Mouse (Mus musculus) midbrain, embryonic 10.5 days (tissue): ENCODE results near the gene Dlx5. TPM values are rescaled to one million over a fixed set of nuclear protein-coding genes. Genes with fewer than 3 reads are reported as not detected.

Experiments
- DNase-seq: peaks from one replicate; pipeline ENCODE4 v3.0.0-alpha.2; 2017; ENCODE audit warnings: low spot score
- H3K27ac ChIP-seq: fragments of 300-500 bp; sonication (generic); replicated peaks from 2 replicates; pipeline ENCODE4 v1.5.1; 2016; ENCODE audit warnings: mild to moderate bottlenecking
- H3K27me3 ChIP-seq: fragments of 300-500 bp; sonication (generic); 2 replicates; pipeline ENCODE4 v1.6.1; 2016; ENCODE audit warnings: low read depth, mild to moderate bottlenecking; ENCODE audit not compliant: poor library complexity, severe bottlenecking
- H3K36me3 ChIP-seq: fragments of 300-500 bp; sonication (generic); 2 replicates; pipeline ENCODE4 v1.6.1; 2016; ENCODE audit warnings: mild to moderate bottlenecking, moderate library complexity
- H3K4me1 ChIP-seq: fragments of 300-500 bp; sonication (generic); 2 replicates; pipeline ENCODE4 v1.6.1; 2016
- H3K4me3 ChIP-seq: fragments of 300-500 bp; sonication (generic); 2 replicates; pipeline ENCODE4 v1.5.1; 2016; ENCODE audit warnings: mild to moderate bottlenecking, moderate library complexity
- H3K9me3 ChIP-seq: fragments of 300-500 bp; sonication (generic); replicated peaks from 2 replicates; pipeline ENCODE4 v1.6.1; 2016; ENCODE audit warnings: mild to moderate bottlenecking
- WGBS: fragments of 180-500 bp; shearing (Covaris S2); methylation state at CpG from one replicate; pipeline ENCODE4 v1.1.7; 2016; 5-methylcytosine and 5-hydroxymethylcytosine counted together
- polyA plus RNA-seq: library from polyadenylated mRNA; unstranded; fragments of >200 nt; fragmentation: Nextera tagmentation; extraction: Ambion mirVana; gene quantifications from 2 replicates; pipeline ENCODE4 v1.2.1, GENCODE M21; 2016

Dlx5 gene
- polyA plus RNA-seq, 1 experiment from 2014 or later: 4.5 TPM

- no peak for DNase-seq
- no peaks in the 10 kb centered on the region for H3K36me3 ChIP-seq
- no peaks in the 10 kb centered on the region for H3K9me3 ChIP-seq
- peak overlapping the region; percentile 54 for H3K4me3 ChIP-seq
- peaks cover 43% of the 10 kb centered on the region for H3K4me1 ChIP-seq
- H3K27me3 ChIP-seq: peaks cover 89% of the 10 kb centered on the region
- H3K27ac ChIP-seq: no peak overlapping the region
- WGBS: under 1% methylated on average over 30 of the region's 30 CpGs
Measured at GRCm38 (mm10) chr6:6881115-6881637, 709 bp downstream of the Dlx5 start.

GRCm38 (mm10) chr6:6880361-6881114 is 1.3 kb downstream of the Dlx5 start:
- H3K4me3 ChIP-seq: peak overlapping the region; percentile 54
- H3K4me1 ChIP-seq: peaks cover 43% of the 10 kb centered on the region
- WGBS: 1% methylated on average over 24 of the region's 24 CpGs
- H3K36me3 ChIP-seq: no peaks in the 10 kb centered on the region
- peaks cover 95% of the 10 kb centered on the region for H3K27me3 ChIP-seq
- DNase-seq: peak; percentile 49
- H3K9me3 ChIP-seq: no peaks in the 10 kb centered on the region
- no peak overlapping the region for H3K27ac ChIP-seq

- Histone ChIP-seq H3K4me3 (peak overlapping the region; percentile 26; the same call in 1 of the 2 replicates), H3K4me1 (peaks cover 43% of the 10 kb centered on the region), H3K36me3 (no peaks in the 10 kb centered on the region), H3K27ac (no peak overlapping the region), H3K9me3 (no peaks in the 10 kb centered on the region), H3K27me3 (peaks cover 100% of the 10 kb centered on the region)
- DNase-seq: peak; percentile 56
- 1% methylated on average over 44 of the region's 44 CpGs for WGBS
Measured at GRCm38 (mm10) chr6:6879371-6880325, 2.2 kb downstream of the Dlx5 start.

GRCm38 (mm10) chr6:6878841-6879291 is 3.0 kb downstream of the Dlx5 start:
- Histone ChIP-seq H3K4me1 (peaks cover 48% of the 10 kb centered on the region), H3K9me3 (no peaks in the 10 kb centered on the region), H3K4me3 (peak overlapping the region; percentile 26; the same call in 1 of the 2 replicates), H3K27me3 (peaks cover 100% of the 10 kb centered on the region), H3K27ac (no peak overlapping the region), H3K36me3 (no peaks in the 10 kb centered on the region)
- 0% methylated on average over 14 of the region's 14 CpGs for WGBS
- peak; percentile 65 for DNase-seq

GRCm38 (mm10) chr6:6877981-6878840 is 3.7 kb downstream of the Dlx5 start:
- peak; percentile 53 for DNase-seq
- no peaks in the 10 kb centered on the region for H3K9me3 ChIP-seq
- H3K4me3 ChIP-seq: 0 out of 2 replicates have a peak overlapping the region, but pooled peaks have one; percentile 26
- WGBS: 2% methylated on average over 34 of the region's 34 CpGs
- peaks cover 48% of the 10 kb centered on the region for H3K4me1 ChIP-seq
- H3K27ac ChIP-seq: no peak overlapping the region
- no peaks in the 10 kb centered on the region for H3K36me3 ChIP-seq
- H3K27me3 ChIP-seq: peaks cover 100% of the 10 kb centered on the region

GRCm38 (mm10) chr6:6877346-6877910 is 4.5 kb downstream of the Dlx5 start:
- Histone ChIP-seq H3K27me3 (peaks cover 100% of the 10 kb centered on the region), H3K27ac (no peak overlapping the region), H3K4me3 (no peak overlapping the region), H3K9me3 (no peaks in the 10 kb centered on the region), H3K4me1 (peaks cover 48% of the 10 kb centered on the region), H3K36me3 (no peaks in the 10 kb centered on the region)
- DNase-seq: no peak
- WGBS: 9% methylated on average over 5 of the region's 5 CpGs

- H3K9me3 ChIP-seq: no peaks in the 10 kb centered on the region
- peaks cover 100% of the 10 kb centered on the region for H3K27me3 ChIP-seq
- H3K27ac ChIP-seq: no peak overlapping the region
- H3K4me1 ChIP-seq: peaks cover 41% of the 10 kb centered on the region
- H3K4me3 ChIP-seq: no peak overlapping the region
- H3K36me3 ChIP-seq: no peaks in the 10 kb centered on the region
- peak; percentile 45 for DNase-seq
- 9% methylated on average over 7 of the region's 7 CpGs for WGBS
Measured at GRCm38 (mm10) chr6:6876731-6877130, 5.2 kb downstream of the Dlx5 start.

- Histone ChIP-seq H3K36me3 (no peaks in the 10 kb centered on the region), H3K4me3 (no peak overlapping the region), H3K27me3 (peaks cover 100% of the 10 kb centered on the region), H3K4me1 (peaks cover 36% of the 10 kb centered on the region), H3K9me3 (no peaks in the 10 kb centered on the region), H3K27ac (no peak overlapping the region)
- DNase-seq: peak; percentile 29
- 2% methylated on average over 2 of the region's 2 CpGs for WGBS
Measured at GRCm38 (mm10) chr6:6876231-6876630, 5.7 kb downstream of the Dlx5 start.

- H3K27ac ChIP-seq: no peak overlapping the region
- 2% methylated on average over 9 of the region's 9 CpGs for WGBS
- H3K4me3 ChIP-seq: no peak overlapping the region
Measured at GRCm38 (mm10) chr6:6875676-6876075, 6.2 kb downstream of the Dlx5 start.

GRCm38 (mm10) chr6:6875136-6875535 is 6.7 kb downstream of the Dlx5 start:
- WGBS: 1% methylated on average over 11 of the region's 11 CpGs
- H3K27ac ChIP-seq: no peak overlapping the region
- peak; percentile 48 for DNase-seq
- peaks cover 26% of the 10 kb centered on the region for H3K4me1 ChIP-seq
- H3K36me3 ChIP-seq: no peaks in the 10 kb centered on the region
- no peaks in the 10 kb centered on the region for H3K9me3 ChIP-seq
- H3K4me3 ChIP-seq: no peak overlapping the region
- peaks cover 100% of the 10 kb centered on the region for H3K27me3 ChIP-seq

More at GRCm38 (mm10) chr6:6875676-6876075, 6.2 kb downstream of the Dlx5 start:
- H3K4me1 ChIP-seq: peaks cover 30% of the 10 kb centered on the region
- peak; percentile 46 for DNase-seq
- H3K9me3 ChIP-seq: no peaks in the 10 kb centered on the region
- no peaks in the 10 kb centered on the region for H3K36me3 ChIP-seq
- H3K27me3 ChIP-seq: peaks cover 100% of the 10 kb centered on the region

- DNase-seq: peak; percentile 60
- peaks cover 100% of the 10 kb centered on the region for H3K27me3 ChIP-seq
- H3K4me1 ChIP-seq: peaks cover 21% of the 10 kb centered on the region
- H3K4me3 ChIP-seq: 0 out of 2 replicates have a peak overlapping the region, but pooled peaks have one; percentile 23
- no peaks in the 10 kb centered on the region for H3K36me3 ChIP-seq
- WGBS: under 1% methylated on average over 25 of the region's 25 CpGs
- no peaks in the 10 kb centered on the region for H3K9me3 ChIP-seq
- no peak overlapping the region for H3K27ac ChIP-seq
Measured at GRCm38 (mm10) chr6:6874073-6874771, 7.7 kb downstream of the Dlx5 start.
